Mouse (Mus musculus) thymus, adult 2 months (tissue): ENCODE measurements around the gene H13. TPM values are rescaled to one million over a fixed set of nuclear protein-coding genes. Genes with fewer than 3 reads are reported as not detected.

Experiments
- DNase-seq: peaks from one replicate; pipeline ENCODE4 v3.0.0; 2021
- H3K27ac ChIP-seq: fragments of 200-500 bp; 2 replicates; pipeline ENCODE4 v1.5.1; 2012; ENCODE audit warnings: low read length, control low read depth; ENCODE audit not compliant: control insufficient read depth, insufficient read depth
- H3K27me3 ChIP-seq: fragments of 200-500 bp; 2 replicates; pipeline ENCODE4 v1.6.1; 2012; ENCODE audit warnings: mild to moderate bottlenecking, low read length, moderate library complexity, mixed read lengths; ENCODE audit not compliant: control insufficient read depth, insufficient read depth
- H3K36me3 ChIP-seq: fragments of 200-500 bp; 2 replicates; pipeline ENCODE4 v1.6.1; 2012; ENCODE audit warnings: mild to moderate bottlenecking, low read length, moderate library complexity; ENCODE audit not compliant: control insufficient read depth, insufficient read depth
- H3K4me1 ChIP-seq: fragments of 200-500 bp; replicated peaks from 2 replicates; pipeline ENCODE4 v1.6.1; 2012; ENCODE audit warnings: low read length; ENCODE audit not compliant: control insufficient read depth, insufficient read depth
- H3K4me3 ChIP-seq: fragments of 200-500 bp; 2 replicates; pipeline ENCODE4 v1.5.1; 2012; ENCODE audit warnings: mild to moderate bottlenecking, low read length, control low read depth, moderate library complexity; ENCODE audit not compliant: control insufficient read depth, insufficient read depth
- CTCF ChIP-seq: fragments of 200-500 bp; IDR thresholded peaks from 2 replicates; pipeline ENCODE4 v1.5.1; 2012; ENCODE audit warnings: mild to moderate bottlenecking, control low read depth, low read length, moderate library complexity, borderline replicate concordance; ENCODE audit not compliant: control insufficient read depth, poor library complexity, insufficient read depth; ENCODE audit errors: extremely low read depth
- POLR2A ChIP-seq: fragments of 200-500 bp; IDR thresholded peaks from 2 replicates; pipeline ENCODE4 v1.6.1; 2012; ENCODE audit warnings: mild to moderate bottlenecking, low read length, control low read depth, moderate library complexity; ENCODE audit not compliant: control insufficient read depth, poor library complexity, insufficient read depth; ENCODE audit errors: extremely low read depth
- WGBS: fragments of 180-500 bp; shearing (Covaris S2); methylation state at CpG from one replicate; pipeline ENCODE4 v1.1.7; 2018; 5-methylcytosine and 5-hydroxymethylcytosine counted together
- polyA plus RNA-seq: library from polyadenylated mRNA; depleted of rRNA; stranded (reverse); fragments of >200 nt; gene quantifications from 2 replicates; pipeline ENCODE4 v1.2.3, GENCODE M21; 2012

H13 gene
- polyA plus RNA-seq, 1 experiment = 270 TPM

DNA sequence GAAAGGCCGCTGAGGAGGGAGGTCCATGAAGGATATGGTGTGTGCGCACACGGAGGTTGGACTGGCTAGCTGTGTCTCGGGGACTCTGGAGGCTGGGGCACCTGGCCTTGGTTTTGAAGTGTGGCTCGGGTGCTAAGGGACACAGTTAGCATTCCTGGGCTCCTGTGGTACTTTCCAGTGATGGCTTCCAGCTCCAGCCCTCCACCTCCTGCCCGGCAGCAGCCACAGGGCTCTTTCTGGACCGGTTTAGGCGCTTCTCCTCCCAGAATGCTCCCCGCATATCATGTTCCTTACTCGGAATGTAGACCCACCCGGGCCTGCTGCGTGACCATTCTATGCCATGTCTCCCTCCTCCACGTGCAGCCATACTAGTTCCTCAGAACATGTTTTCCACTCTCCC is 24.5 kb downstream of the H13 start:
- TF ChIP-seq POLR2A = no peak
- TF ChIP-seq CTCF = no peak
- WGBS = 97% methylated on average over 13 of the region's 13 CpGs
- no peaks in the 10 kb centered on the region for H3K27me3 ChIP-seq
- H3K4me3 ChIP-seq = no peak overlapping the region
- no peak overlapping the region for H3K27ac ChIP-seq
- 0 out of 2 replicates have a peak, but pooled peaks cover 2% of the 10 kb centered on the region for H3K4me1 ChIP-seq
- peaks cover 60% of the 10 kb centered on the region for H3K36me3 ChIP-seq
- DNase-seq = no peak

DNA sequence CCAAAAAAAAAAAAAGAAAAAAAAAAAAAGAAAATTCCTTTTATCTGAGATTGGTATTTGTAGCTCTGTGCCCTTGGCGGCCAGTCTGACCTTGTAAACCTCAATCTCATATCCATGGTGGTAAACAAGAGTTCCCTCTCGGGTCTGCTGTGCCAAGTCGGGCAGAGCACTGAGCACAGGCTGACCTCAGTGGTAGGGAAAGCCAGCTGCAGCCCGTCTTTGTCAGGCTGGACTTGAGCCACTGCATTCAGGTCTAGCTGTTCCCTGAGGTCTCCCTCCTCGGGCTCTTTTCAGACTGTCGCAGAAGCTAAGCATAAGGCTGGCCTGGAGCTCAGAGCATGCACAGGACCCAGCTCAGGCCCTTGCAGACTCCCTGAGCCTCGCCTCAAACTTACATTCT is 25.4 kb downstream of the H13 start:
- Histone ChIP-seq H3K4me1 (0 out of 2 replicates have a peak, but pooled peaks cover 2% of the 10 kb centered on the region), H3K27me3 (no peaks in the 10 kb centered on the region), H3K4me3 (no peak overlapping the region), H3K27ac (no peak overlapping the region), H3K36me3 (peaks cover 60% of the 10 kb centered on the region)
- TF ChIP-seq POLR2A (no peak), CTCF (no peak)
- 96% methylated on average over 7 of the region's 7 CpGs for WGBS
- no peak for DNase-seq

DNA sequence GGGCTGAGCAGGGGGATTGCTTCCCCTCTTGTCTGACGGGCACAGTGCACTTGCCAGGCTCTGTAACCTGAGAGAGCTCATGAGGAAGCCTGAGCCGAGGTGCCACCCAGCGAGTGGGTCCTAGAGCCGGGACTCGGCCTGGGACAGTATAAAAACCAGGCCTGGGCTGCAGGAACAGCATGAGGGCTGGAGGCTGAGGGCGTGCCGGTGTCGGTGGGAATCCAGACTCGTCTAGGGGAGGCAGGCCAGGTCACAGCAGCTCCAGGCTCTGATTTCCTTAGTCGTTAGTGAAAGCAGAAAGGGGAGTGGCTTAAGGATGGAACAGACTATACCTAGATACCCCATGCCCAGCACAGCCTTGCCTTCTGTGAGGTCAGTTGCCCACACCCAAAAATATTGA is 26.8 kb downstream of the H13 start:
- Histone ChIP-seq H3K36me3 (peaks cover 66% of the 10 kb centered on the region), H3K27me3 (no peaks in the 10 kb centered on the region), H3K4me1 (0 out of 2 replicates have a peak, but pooled peaks cover 2% of the 10 kb centered on the region), H3K27ac (no peak overlapping the region), H3K4me3 (no peak overlapping the region)
- 86% methylated on average over 10 of the region's 10 CpGs for WGBS
- TF ChIP-seq CTCF = no peak
- no peak for TF ChIP-seq POLR2A
- no peak for DNase-seq

DNA sequence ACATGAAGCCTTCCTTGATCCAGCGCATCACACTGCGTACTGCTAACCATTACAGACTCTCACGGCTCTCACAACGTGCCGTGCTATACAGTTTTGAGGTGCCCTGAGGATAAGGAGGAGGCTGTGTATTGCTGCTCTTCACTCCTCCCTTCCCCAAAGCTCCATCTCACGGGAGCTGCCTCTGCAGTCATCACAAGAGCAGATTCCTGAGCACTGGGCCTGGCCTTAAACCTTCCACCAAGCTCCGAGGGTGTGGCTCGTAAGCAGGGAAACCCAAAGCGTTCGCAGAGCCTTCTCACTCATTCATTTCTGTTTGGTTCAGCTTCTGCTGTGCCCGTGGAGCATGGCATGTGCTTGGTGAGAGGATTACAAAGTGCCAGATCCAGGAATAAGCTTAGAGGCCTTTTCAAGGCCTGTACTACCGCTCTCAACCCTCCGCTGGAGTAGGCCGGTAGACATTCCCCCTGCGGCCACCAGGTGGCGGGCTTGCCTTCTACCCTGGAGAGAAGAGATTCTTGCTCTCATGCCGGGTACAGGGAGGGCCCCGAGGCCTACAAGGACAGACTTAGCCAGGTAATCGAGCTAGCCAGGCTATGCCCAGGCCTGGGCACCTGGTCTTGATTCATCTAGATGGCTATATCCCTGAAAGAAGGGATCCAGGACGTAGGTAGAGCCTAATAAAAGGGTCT is 27.4 kb downstream of the H13 start:
- H3K4me3 ChIP-seq = no peak overlapping the region
- H3K27me3 ChIP-seq = no peaks in the 10 kb centered on the region
- H3K36me3 ChIP-seq = peaks cover 72% of the 10 kb centered on the region
- WGBS = 57% methylated on average over 20 of the region's 20 CpGs
- 0 out of 2 replicates have a peak, but pooled peaks cover 2% of the 10 kb centered on the region for H3K4me1 ChIP-seq
- H3K27ac ChIP-seq = no peak overlapping the region; the same call in 1 of the 2 replicates
- DNase-seq = peak; percentile 92
- TF ChIP-seq POLR2A (no peak), CTCF (peak; percentile 96)

DNA sequence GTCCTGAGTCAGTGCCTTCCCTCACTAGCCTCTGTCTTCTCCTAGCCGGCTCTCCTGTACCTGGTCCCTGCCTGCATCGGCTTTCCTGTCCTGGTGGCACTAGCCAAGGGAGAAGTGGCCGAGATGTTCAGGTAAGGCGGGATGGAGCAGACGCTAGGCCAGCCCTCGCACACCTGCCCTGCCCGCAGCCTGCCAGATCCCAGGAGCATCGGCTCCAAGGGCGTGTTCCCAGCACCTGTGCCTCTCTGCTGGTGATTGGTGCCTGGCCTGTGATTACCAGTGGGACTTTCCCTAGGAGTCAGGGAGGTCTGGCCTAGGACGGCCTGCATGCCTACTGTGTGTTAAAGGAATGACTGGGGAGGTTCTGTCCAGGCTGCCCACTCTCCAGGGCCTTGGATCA is 30.9 kb downstream of the H13 start:
- Histone ChIP-seq H3K27ac (no peak overlapping the region), H3K36me3 (peaks cover 89% of the 10 kb centered on the region), H3K4me3 (no peak overlapping the region), H3K4me1 (no peaks in the 10 kb centered on the region), H3K27me3 (no peaks in the 10 kb centered on the region)
- WGBS = 95% methylated on average over 10 of the region's 10 CpGs
- no peak for TF ChIP-seq CTCF
- no peak for DNase-seq

DNA sequence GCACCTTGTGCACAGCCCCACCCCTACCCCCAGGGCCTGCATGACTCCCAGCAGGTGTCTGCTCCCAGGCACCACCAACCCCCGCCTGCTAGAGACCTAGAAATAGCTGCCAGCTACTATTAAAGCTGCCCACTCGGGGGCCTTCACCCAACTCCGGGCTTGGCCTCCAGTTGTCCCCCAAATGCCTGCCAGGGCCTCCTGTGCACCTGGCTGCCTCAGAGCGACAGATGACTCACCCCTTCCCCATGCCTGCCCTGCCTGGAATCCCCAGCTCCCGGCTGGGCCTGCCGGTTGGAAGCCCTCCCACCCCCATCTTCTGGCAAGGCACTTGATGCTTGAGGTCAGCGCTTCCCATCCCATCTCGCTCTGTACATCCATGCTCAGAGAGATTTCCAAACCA is 31.5 kb downstream of the H13 start:
- Histone ChIP-seq H3K4me1 (no peaks in the 10 kb centered on the region), H3K4me3 (no peak overlapping the region), H3K27me3 (no peaks in the 10 kb centered on the region), H3K27ac (no peak overlapping the region), H3K36me3 (peaks cover 89% of the 10 kb centered on the region)
- WGBS = 95% methylated on average over 8 of the region's 8 CpGs
- no peak for DNase-seq
- TF ChIP-seq CTCF (no peak), POLR2A (no peak)
